Mouse (Mus musculus) spleen, postnatal 10 days (tissue): ENCODE results near the gene Grin2b.
"Not testable (repeated sequence)": the region's sequence is repeated elsewhere in the genome, so short reads cannot be mapped to it uniquely, and the experiment has no call there.

ENCODE experiments used
- DNase-seq, 2 experiments: peaks; one replicate each; pipeline ENCODE4 v3.0.0; 2021 to 2022; ENCODE audit warnings: low spot score in 2 of 2

Grin2b gene

DNA sequence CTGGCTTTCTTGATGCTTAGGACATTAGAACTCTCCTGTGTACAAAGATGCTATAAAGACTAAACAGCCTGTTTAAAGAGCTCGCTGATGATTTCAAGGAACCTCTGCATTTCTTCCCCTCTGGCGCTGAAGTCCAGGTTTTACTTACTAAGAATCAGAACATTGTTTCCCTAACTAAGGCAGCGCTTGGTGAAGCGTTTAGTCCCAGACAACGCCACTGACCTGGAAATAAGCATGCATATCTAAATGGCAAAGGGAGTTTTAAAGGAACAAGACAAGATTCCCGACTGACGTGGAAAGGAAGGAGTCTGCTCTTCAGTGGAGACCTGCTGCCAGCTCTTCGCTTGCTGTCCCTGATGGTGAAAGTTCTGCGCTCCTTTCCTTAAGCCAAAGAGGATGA, 367.9 kb downstream of the Grin2b start:
- no peak for DNase-seq

DNA sequence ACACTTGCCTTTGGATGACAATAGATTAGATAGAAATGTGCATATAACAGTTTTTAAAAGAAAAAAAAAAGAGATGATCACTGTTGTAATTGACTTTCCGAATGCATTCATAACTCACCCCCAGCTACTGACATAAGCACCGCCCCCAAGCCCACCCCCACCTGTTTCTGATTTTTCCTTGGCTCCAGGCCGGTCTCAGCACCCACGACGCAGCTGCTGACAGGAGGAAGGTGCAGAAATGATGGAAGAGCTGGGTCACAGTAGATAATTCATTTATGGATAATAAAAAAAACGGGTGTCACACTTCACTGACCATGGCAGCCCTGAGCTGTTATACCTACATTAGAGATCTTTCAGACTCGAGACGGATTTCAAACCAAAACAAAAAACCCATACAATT, 373.4 kb downstream of the Grin2b start:
- DNase-seq, result no peak

GRCm38 (mm10) chr6:135798202-135798992, 374.9 kb downstream of the Grin2b start:
- DNase-seq, result no peak

DNA sequence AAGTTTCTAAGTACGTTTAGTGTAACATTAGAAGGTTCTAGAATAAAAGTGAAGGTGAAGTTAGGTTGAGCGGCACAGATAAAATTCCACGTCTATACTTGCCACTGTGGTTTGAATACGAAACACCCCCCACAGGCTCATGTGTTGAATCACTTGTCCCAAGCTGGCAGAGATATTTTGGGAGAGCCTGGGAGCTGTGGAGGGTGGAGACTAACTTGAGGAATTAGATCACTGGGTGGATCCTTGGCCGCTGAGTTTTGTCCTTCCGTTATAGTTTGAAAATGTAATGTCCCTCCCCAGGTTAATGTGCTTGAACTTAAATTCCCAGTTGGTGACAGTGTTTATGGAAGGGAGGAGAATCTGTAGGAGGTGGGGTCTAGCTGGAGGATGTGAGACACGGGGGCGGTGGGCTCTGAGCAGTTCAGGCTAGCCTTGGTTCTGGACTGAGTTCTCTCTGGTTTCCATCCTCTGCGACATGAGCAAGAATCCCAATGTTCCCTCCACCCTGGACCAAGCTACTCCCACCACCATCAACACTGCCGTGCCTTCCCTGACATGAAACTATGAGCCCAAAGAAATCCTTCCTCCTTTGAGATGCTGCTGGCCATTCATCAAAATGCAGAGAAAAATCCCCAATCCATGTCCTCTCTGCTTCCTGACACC, 375.8 kb downstream of the Grin2b start:
- DNase-seq, result no peak

DNA sequence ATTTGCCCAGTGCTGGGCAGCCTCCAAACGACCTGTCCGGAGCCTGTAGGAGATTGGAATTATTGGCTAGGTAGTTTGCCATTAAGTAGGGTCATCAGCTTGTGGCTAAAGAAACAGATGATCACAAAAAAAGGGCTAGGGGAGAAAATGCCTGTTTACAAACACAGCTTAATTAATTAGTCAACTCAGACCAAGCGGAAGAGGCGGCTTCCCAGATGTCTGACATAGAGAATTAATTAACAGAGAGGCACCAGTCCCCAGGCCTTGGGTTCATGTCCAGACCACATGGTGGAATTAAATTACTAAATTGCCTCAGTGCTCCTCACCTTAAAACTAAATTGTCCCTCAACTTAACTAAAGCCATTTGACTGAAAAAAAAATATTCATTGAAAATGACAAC, 376.4 kb downstream of the Grin2b start:
- no peak for DNase-seq

GRCm38 (mm10) chr6:135791412-135791811, 381.9 kb downstream of the Grin2b start:
- DNase-seq, result no peak

DNA sequence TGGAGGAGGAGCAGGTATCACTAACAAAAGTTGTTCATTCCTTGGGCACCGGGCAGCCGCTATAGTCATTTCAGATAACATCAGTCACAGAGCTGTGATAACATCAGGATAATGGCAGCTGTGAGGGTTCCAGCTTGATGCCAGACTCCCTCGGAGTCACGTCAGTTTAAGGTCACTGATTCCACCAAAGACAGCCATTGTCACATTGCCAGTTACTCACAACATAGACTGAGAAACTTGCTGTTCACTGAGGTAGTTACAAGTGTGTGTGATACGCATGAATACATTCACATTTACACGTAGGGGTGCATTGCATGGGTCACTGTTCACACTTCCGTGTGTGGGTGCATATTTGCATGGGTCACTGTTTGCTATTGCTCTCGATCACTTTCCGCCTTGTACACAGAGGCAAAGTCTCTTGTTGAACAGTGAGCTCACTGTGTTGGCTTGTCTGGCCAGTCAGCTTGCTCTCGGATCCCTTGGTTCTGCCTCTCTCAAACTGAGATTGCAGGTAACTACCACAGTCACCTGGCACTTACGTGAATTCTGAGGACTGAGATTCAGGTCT, 383.6 kb downstream of the Grin2b start:
- no peak for DNase-seq

DNA sequence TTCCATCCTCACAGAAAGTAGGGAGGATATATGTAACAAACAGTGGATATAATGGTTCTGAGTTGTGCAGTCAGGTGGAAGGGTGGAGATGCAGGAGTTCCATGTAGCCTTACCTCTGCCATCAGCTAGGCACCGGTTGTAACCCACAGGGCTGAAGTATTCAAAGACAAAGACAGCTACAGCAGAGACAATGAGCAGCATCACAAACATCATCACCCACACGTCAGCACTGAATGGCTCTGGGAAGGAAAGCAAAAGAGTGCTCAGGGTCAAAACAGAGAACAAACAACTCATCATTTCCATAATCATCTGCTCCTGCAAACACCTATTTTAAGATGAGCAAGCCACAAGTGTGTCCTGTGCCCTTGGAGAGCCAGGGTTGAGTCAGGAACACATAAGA, 398.6 kb downstream of the Grin2b start:
- DNase-seq, result no peak

GRCm38 (mm10) chr6:135767572-135767971, 405.7 kb downstream of the Grin2b start:
- DNase-seq, result no peak

GRCm38 (mm10) chr6:135758735-135759134, 414.6 kb downstream of the Grin2b start:
- no peak for DNase-seq

- DNase-seq, result no peak
Observed at GRCm38 (mm10) chr6:135756075-135756474, 417.2 kb downstream of the Grin2b start.

DNA sequence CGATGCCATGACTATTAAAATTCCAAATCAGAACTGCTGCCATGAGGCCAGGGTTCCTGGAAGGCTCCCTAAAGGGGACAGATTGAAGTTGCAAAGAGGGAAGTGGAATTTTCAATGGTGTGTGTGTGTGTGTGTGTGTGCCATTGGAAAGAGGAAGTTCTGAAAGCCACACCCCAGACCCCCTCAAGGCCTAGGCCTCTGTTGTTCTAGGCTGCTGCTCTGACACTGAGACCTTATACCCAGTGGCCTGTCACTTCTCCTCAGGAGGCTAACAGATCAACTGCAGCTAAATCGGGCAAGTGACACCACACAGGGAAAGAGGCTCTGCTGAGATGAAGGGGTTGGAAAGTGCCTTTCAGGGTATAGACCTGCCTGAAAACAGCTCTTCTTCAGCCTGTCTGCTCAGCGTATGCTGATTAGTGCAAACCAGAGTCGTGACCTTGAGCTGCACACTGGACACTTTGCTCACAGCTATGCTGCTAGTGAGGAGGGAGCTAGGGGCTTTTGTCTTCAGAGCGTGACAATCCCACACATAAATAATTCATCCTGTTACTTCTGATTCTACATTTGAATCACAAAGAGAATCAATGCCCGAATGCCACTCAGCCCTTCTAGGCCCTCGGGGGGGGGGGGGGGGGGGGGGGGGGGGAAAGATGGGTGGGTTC, 424.8 kb downstream of the Grin2b start:
- no peak for DNase-seq

DNA sequence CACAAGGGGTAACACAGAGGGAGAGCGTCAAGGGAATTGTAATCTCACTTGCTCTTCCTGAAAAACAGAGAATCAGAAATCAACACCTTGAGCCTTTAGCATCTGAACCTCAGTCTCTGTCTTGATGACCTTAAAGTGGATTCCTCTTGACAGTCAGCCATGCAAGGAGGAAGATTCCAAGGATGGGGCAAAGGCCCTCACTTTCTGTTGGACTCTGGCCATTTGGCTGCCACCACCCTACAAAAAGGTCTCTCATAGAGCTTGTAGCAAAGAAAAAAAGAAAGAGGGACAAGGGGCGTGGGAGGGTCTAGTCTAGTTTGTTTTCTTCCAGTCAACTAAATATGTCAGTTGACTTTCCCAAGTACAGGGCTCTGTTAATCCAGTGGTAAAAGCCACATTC, 427.7 kb downstream of the Grin2b start:
- DNase-seq, result no peak

GRCm38 (mm10) chr6:135734227-135734732, 439.0 kb downstream of the Grin2b start:
- DNase-seq, result no peak

DNA sequence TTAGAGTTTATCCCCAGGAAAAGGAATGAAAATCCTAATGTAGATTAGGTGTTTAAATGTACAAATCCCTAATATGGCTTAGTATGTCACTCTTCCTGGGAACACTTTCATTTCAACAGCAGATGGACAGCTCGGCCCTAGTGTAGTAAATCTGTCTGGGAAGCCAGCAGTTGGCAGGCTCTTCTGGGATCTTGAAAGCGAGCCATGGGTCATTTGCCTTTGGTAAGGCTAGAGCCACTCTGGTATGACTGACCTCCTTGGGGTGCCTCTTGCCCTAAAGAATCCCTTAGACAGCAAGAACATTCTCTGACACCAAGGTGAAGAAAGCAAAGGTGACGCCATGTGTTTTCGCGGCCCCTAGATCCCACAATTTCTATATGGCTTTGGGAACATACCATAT, 446.2 kb downstream of the Grin2b start:
- no peak for DNase-seq

- DNase-seq, result no peak
Observed at GRCm38 (mm10) chr6:135721706-135722105, 451.6 kb downstream of the Grin2b start.

GRCm38 (mm10) chr6:135714906-135715305, 458.4 kb downstream of the Grin2b start:
- DNase-seq, result no peak

GRCm38 (mm10) chr6:135714236-135714635, 459.1 kb downstream of the Grin2b start:
- DNase-seq, result no peak

DNA sequence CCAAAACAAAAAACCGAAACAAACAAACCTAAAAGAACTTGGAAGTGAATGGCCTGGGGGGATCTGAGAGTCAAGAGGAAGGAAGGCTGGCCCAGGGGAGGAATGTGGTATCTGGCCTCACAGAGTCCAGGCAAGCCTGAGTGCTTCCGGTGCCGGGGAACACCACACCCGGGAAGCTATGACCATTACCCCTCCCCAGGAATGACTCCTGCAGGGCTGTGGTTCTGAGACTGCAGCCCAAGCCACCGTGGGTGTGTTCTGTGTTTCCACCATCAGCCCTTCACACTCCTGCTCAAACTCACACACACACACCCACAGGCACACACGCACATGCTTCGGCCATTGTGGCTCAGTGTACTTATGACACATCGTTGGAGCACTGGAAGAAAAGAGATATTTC, 459.6 kb downstream of the Grin2b start:
- no peak for DNase-seq

DNA sequence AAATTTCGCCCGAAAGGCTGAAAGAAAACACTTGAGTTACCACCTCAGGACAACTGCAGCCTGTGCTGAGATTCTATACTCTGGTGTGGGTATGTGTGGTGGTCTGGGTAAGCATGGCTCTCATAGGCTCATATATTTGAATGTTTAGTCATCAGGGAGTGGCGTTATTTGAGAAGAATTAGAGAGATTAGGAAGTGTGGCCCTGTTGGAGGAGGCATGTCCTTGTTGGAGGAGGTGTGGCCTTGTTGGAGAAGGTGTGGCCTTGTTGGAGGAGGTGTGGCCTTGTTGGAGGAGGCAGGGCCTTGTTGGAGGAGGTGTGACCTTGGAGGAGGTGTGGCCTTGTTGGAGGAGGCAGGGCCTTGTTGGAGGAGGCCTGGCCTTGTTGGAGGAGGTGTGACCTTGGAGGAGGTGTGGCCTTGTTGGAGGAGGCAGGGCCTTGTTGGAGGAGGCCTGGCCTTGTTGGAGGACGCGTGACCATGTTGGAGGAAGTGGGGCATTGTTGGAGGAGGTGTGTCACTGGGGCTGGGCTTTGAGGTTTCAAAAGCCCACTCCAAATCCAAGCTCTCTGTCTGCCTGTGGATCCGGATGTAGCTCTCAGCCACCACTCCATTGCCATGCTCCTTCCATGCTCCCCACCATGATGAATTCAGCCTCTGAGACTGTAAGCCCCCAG, 466.3 kb downstream of the Grin2b start:
- not testable (repeated sequence) for DNase-seq

DNA sequence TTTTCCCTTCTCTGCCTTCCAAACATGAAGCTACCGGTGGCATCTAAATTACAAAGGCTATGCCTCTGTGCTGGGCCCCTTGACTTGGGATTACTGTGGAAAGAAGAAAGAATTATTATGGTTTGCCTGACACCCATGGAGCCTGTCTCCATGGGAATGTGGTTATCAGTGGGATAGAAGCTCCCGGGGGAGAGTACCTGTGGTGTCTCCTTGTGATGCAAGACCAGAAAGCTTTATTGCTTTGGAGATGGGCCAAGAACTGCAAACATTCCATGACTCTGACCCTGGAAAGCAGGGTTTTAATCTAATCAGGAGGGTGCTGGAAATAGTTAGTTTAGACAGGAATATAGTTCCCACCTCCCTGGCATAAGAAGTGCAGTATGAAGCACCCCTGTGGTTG, 469.7 kb downstream of the Grin2b start:
- no peak for DNase-seq

- no peak for DNase-seq
Observed at GRCm38 (mm10) chr6:135701361-135701760, 471.9 kb downstream of the Grin2b start.
